ENCODE assay signal across 8 mouse cellular contexts in genomic region chr3:107740578-107741207, GRCm38 (mm10). TPM values are rescaled to one million over a fixed set of nuclear protein-coding genes. Genes with fewer than 3 reads are reported as not detected.
DNase-seq lines count a peak whose midpoint lies in the region; ATAC-seq lines count a peak whose summit lies in the region.

No protein-coding gene starts in this region.

- H3K27me3 ChIP-seq in heart, embryonic 15.5 days, result no peaks in the 10 kb centered on the region
- no peaks in the 10 kb centered on the region for H3K27me3 ChIP-seq in midbrain, embryonic 14.5 days (ENCODE audit: control insufficient read depth, insufficient read depth, low read length)

- H3K4me1 ChIP-seq in heart, embryonic 15.5 days (replicated peaks), result peaks cover 46% of the 10 kb centered on the region
- H3K4me1 ChIP-seq in midbrain, embryonic 14.5 days (ENCODE audit: control insufficient read depth, insufficient read depth, low read length), result peaks cover 17% of the 10 kb centered on the region

- WGBS in heart, embryonic 15.5 days, result 14% methylated on average over 6 of the region's 6 CpGs
- WGBS in midbrain, embryonic 14.5 days, result 5% methylated on average over 6 of the region's 6 CpGs

- ATAC-seq in heart, embryonic 15.5 days (replicated peaks; ENCODE audit: insufficient number of reproducible peaks, insufficient read depth, low FRiP score, low read depth), result peak; percentile 90
- peak; percentile 83 for ATAC-seq in midbrain, embryonic 14.5 days (ENCODE audit: low FRiP score, low TSS enrichment)

- peak; percentile 95 for DNase-seq in 3T3-L1 (ENCODE audit: low read depth, low spot score)
- DNase-seq in Muller cell, postnatal 12 days (ENCODE audit: inconsistent ontology term), result peak; percentile 95
- DNase-seq in fibroblast of lung, adult 2 months (ENCODE audit: low read depth), result peak; percentile 85
- peak; percentile 88 for DNase-seq in kidney, postnatal 14 days
- peak; percentile 83 for DNase-seq in midbrain, embryonic 14.5 days
- DNase-seq in testis, postnatal 10 days (ENCODE audit: low spot score), result peak; percentile 87
- DNase-seq in spleen, adult 12 weeks (ENCODE audit: low spot score), result no peak

- no peaks in the 10 kb centered on the region for H3K9me3 ChIP-seq in heart, embryonic 15.5 days (replicated peaks)
- H3K9me3 ChIP-seq in midbrain, embryonic 14.5 days (ENCODE audit: control insufficient read depth, low read length), result no peaks in the 10 kb centered on the region

- no peak overlapping the region for H3K9ac ChIP-seq in heart, embryonic 15.5 days
- no peak overlapping the region for H3K9ac ChIP-seq in midbrain, embryonic 14.5 days (replicated peaks; ENCODE audit: low read length)

- H3K4me3 ChIP-seq in heart, embryonic 15.5 days, result no peak overlapping the region
- no peak overlapping the region for H3K4me3 ChIP-seq in midbrain, embryonic 14.5 days (replicated peaks; ENCODE audit: low read depth, low read length)

- no peak overlapping the region for H3K4me2 ChIP-seq in heart, embryonic 15.5 days
- H3K4me2 ChIP-seq in midbrain, embryonic 14.5 days (ENCODE audit: low read length), result no peak overlapping the region

- H3K36me3 ChIP-seq in heart, embryonic 15.5 days, result peaks cover 3% of the 10 kb centered on the region; the same call in 1 of the 2 replicates
- H3K36me3 ChIP-seq in midbrain, embryonic 14.5 days (ENCODE audit: control insufficient read depth, insufficient read depth, low read length), result no peaks in the 10 kb centered on the region

- H3K27ac ChIP-seq in heart, embryonic 15.5 days, result peak overlapping the region; percentile 70
- peak overlapping the region; percentile 47; the same call in 1 of the 2 replicates for H3K27ac ChIP-seq in midbrain, embryonic 14.5 days (replicated peaks; ENCODE audit: low read depth, low read length)

RNA-seq across cellular contexts. Expression of gene Csf1, which starts 19.6 kb away (rescaled TPM):
- polyA plus RNA-seq in heart, embryonic 15.5 days (2015; fragmentation: Nextera tagmentation; extraction: Ambion mirVana), result 8.0 and 11.2 TPM in 2 replicates
- 2.3 and 7.6 TPM in 2 replicates for polyA plus RNA-seq in midbrain, embryonic 14.5 days (2014; fragmentation: Nextera tagmentation; extraction: Ambion mirVana)

RNA-seq across cellular contexts. Expression of gene Ahcyl1, which starts 44.3 kb away (rescaled TPM):
- 47.3 and 54.6 TPM in 2 replicates for polyA plus RNA-seq in heart, embryonic 15.5 days (2015; fragmentation: Nextera tagmentation; extraction: Ambion mirVana)
- 127 and 142 TPM in 2 replicates for polyA plus RNA-seq in midbrain, embryonic 14.5 days (2014; fragmentation: Nextera tagmentation; extraction: Ambion mirVana)
